Mouse (Mus musculus) limb, embryonic 15.5 days (tissue): Measurements from ENCODE around the gene Polr3b. TPM values are rescaled to one million over a fixed set of nuclear protein-coding genes. Genes with fewer than 3 reads are reported as not detected.

Source experiments
- ATAC-seq: fragments of 200-750 bp; cut with Nextera tagmentation; 2 replicates; pipeline ENCODE4 v1.8.0; 2017; ENCODE audit warnings: low read depth, moderate TSS enrichment; ENCODE audit not compliant: insufficient number of reproducible peaks, low FRiP score, low TSS enrichment
- H3K27ac ChIP-seq: fragments of 300-500 bp; sonication (generic); 2 replicates; pipeline ENCODE4 v1.5.1; 2015; ENCODE audit warnings: moderate library complexity, mild to moderate bottlenecking, inconsistent platforms
- H3K27me3 ChIP-seq: fragments of 300-500 bp; sonication (generic); 2 replicates; pipeline ENCODE4 v1.6.1; 2015; ENCODE audit warnings: inconsistent platforms
- H3K36me3 ChIP-seq: fragments of 300-500 bp; sonication (generic); 2 replicates; pipeline ENCODE4 v1.6.1; 2015; ENCODE audit warnings: inconsistent platforms
- H3K4me1 ChIP-seq: fragments of 300-500 bp; sonication (generic); 2 replicates; pipeline ENCODE4 v1.6.1; 2015; ENCODE audit warnings: inconsistent platforms
- H3K4me2 ChIP-seq: fragments of 300-500 bp; sonication (generic); 2 replicates; pipeline ENCODE4 v1.6.1; 2015; ENCODE audit warnings: mild to moderate bottlenecking, inconsistent platforms
- H3K4me3 ChIP-seq: fragments of 300-500 bp; sonication (generic); 2 replicates; pipeline ENCODE4 v1.5.1; 2015; ENCODE audit warnings: mild to moderate bottlenecking, inconsistent platforms
- H3K9ac ChIP-seq: fragments of 300-500 bp; sonication (generic); 2 replicates; pipeline ENCODE4 v1.6.1; 2015; ENCODE audit warnings: inconsistent platforms
- H3K9me3 ChIP-seq: fragments of 300-500 bp; sonication (generic); 2 replicates; pipeline ENCODE4 v1.6.1; 2016; ENCODE audit warnings: inconsistent platforms
- WGBS: fragments of 180-500 bp; shearing (Covaris S2); methylation state at CpG from one replicate; pipeline ENCODE4 v1.1.7; 2015; 5-methylcytosine and 5-hydroxymethylcytosine counted together
- polyA plus RNA-seq: library from polyadenylated mRNA; unstranded; fragments of >200 nt; fragmentation: Nextera tagmentation; extraction: Ambion mirVana; gene quantifications from 2 replicates; pipeline ENCODE4 v1.2.1, GENCODE M21; 2015

The Polr3b gene
- polyA plus RNA-seq, 1 experiment from 2014 or later: 12.4 TPM

GRCm38 (mm10) chr10:84612281-84612680, 9.8 kb upstream of the Polr3b start:
- Histone ChIP-seq H3K9ac (no peak overlapping the region), H3K27ac (no peak overlapping the region), H3K4me2 (no peak overlapping the region), H3K4me3 (no peak overlapping the region), H3K4me1 (no peaks in the 10 kb centered on the region), H3K27me3 (no peaks in the 10 kb centered on the region), H3K9me3 (no peaks in the 10 kb centered on the region), H3K36me3 (peaks cover under 1% of the 10 kb centered on the region)
- 82% methylated on average over 2 of the region's 2 CpGs for whole genome bisulfite sequencing
- no peak for ATAC-seq

GRCm38 (mm10) chr10:84613366-84613765, 8.7 kb upstream of the Polr3b start:
- no peaks in the 10 kb centered on the region for H3K9me3 ChIP-seq
- no peak for ATAC-seq
- H3K27me3 ChIP-seq: no peaks in the 10 kb centered on the region
- no peak overlapping the region for H3K4me2 ChIP-seq
- H3K36me3 ChIP-seq: no peaks in the 10 kb centered on the region; the same call in 1 of the 2 replicates
- no peak overlapping the region for H3K4me3 ChIP-seq
- no peaks in the 10 kb centered on the region for H3K4me1 ChIP-seq
- no peak overlapping the region for H3K9ac ChIP-seq
- H3K27ac ChIP-seq: no peak overlapping the region
- 82% methylated on average over 8 of the region's 8 CpGs for WGBS

GRCm38 (mm10) chr10:84615076-84615475, 7.0 kb upstream of the Polr3b start:
- Histone ChIP-seq H3K4me3 (no peak overlapping the region), H3K4me2 (no peak overlapping the region), H3K4me1 (no peaks in the 10 kb centered on the region), H3K27me3 (no peaks in the 10 kb centered on the region), H3K9me3 (no peaks in the 10 kb centered on the region), H3K27ac (no peak overlapping the region), H3K36me3 (no peaks in the 10 kb centered on the region; the same call in 1 of the 2 replicates), H3K9ac (no peak overlapping the region)
- 70% methylated on average over 3 of the region's 3 CpGs for WGBS
- no peak for ATAC-seq

GRCm38 (mm10) chr10:84631182-84631581, 9.1 kb downstream of the Polr3b start:
- ATAC-seq: no peak
- Histone ChIP-seq H3K4me1 (no peaks in the 10 kb centered on the region), H3K27ac (no peak overlapping the region), H3K9me3 (no peaks in the 10 kb centered on the region), H3K36me3 (peaks cover 31% of the 10 kb centered on the region), H3K9ac (no peak overlapping the region), H3K27me3 (no peaks in the 10 kb centered on the region), H3K4me3 (no peak overlapping the region), H3K4me2 (no peak overlapping the region)
- WGBS: 64% methylated on average over 5 of the region's 5 CpGs

GRCm38 (mm10) chr10:84632005-84632404, 9.9 kb downstream of the Polr3b start:
- Histone ChIP-seq H3K4me1 (no peaks in the 10 kb centered on the region), H3K27me3 (no peaks in the 10 kb centered on the region), H3K4me3 (no peak overlapping the region), H3K27ac (no peak overlapping the region), H3K36me3 (peaks cover 39% of the 10 kb centered on the region), H3K4me2 (no peak overlapping the region), H3K9me3 (no peaks in the 10 kb centered on the region), H3K9ac (no peak overlapping the region)
- no peak for ATAC-seq
- WGBS: 94% methylated on average over 4 of the region's 4 CpGs

GRCm38 (mm10) chr10:84636656-84637055, 14.6 kb downstream of the Polr3b start:
- Histone ChIP-seq H3K4me1 (no peaks in the 10 kb centered on the region), H3K36me3 (peaks cover 58% of the 10 kb centered on the region), H3K4me3 (no peak overlapping the region), H3K9ac (no peak overlapping the region), H3K27ac (no peak overlapping the region), H3K9me3 (no peaks in the 10 kb centered on the region), H3K4me2 (no peak overlapping the region), H3K27me3 (no peaks in the 10 kb centered on the region)
- no peak for ATAC-seq
- 89% methylated on average over 10 of the region's 10 CpGs for WGBS

GRCm38 (mm10) chr10:84638382-84638781, 16.3 kb downstream of the Polr3b start:
- whole genome bisulfite sequencing: 90% methylated on average over 4 of the region's 4 CpGs
- H3K27ac ChIP-seq: no peak overlapping the region
- H3K9me3 ChIP-seq: no peaks in the 10 kb centered on the region
- no peaks in the 10 kb centered on the region for H3K4me1 ChIP-seq
- no peak for ATAC-seq
- peaks cover 48% of the 10 kb centered on the region for H3K36me3 ChIP-seq
- H3K4me3 ChIP-seq: no peak overlapping the region
- H3K9ac ChIP-seq: no peak overlapping the region
- H3K4me2 ChIP-seq: no peak overlapping the region
- H3K27me3 ChIP-seq: no peaks in the 10 kb centered on the region

GRCm38 (mm10) chr10:84639525-84640287, 17.6 kb downstream of the Polr3b start:
- Histone ChIP-seq H3K4me1 (no peaks in the 10 kb centered on the region), H3K9me3 (no peaks in the 10 kb centered on the region), H3K36me3 (peaks cover 46% of the 10 kb centered on the region), H3K4me3 (no peak overlapping the region), H3K4me2 (no peak overlapping the region), H3K27me3 (no peaks in the 10 kb centered on the region), H3K9ac (no peak overlapping the region), H3K27ac (no peak overlapping the region)
- ATAC-seq: no peak
- 72% methylated on average over 4 of the region's 4 CpGs for WGBS

- no peak overlapping the region for H3K9ac ChIP-seq
- H3K9me3 ChIP-seq: no peaks in the 10 kb centered on the region
- 85% methylated on average over 7 of the region's 7 CpGs for WGBS
- no peak for ATAC-seq
- no peaks in the 10 kb centered on the region for H3K4me1 ChIP-seq
- no peak overlapping the region for H3K27ac ChIP-seq
- no peak overlapping the region for H3K4me3 ChIP-seq
- H3K36me3 ChIP-seq: peaks cover 47% of the 10 kb centered on the region
- no peaks in the 10 kb centered on the region for H3K27me3 ChIP-seq
- H3K4me2 ChIP-seq: no peak overlapping the region
Measured at GRCm38 (mm10) chr10:84640861-84641260, 18.8 kb downstream of the Polr3b start.

- H3K4me2 ChIP-seq: no peak overlapping the region
- no peaks in the 10 kb centered on the region for H3K4me1 ChIP-seq
- H3K9me3 ChIP-seq: no peaks in the 10 kb centered on the region
- no peak for ATAC-seq
- peaks cover 44% of the 10 kb centered on the region for H3K36me3 ChIP-seq
- no peak overlapping the region for H3K4me3 ChIP-seq
- H3K27ac ChIP-seq: no peak overlapping the region
- WGBS: 88% methylated on average over 2 of the region's 2 CpGs
- H3K9ac ChIP-seq: no peak overlapping the region
- no peaks in the 10 kb centered on the region for H3K27me3 ChIP-seq
Measured at GRCm38 (mm10) chr10:84641576-84641975, 19.5 kb downstream of the Polr3b start.

GRCm38 (mm10) chr10:84645940-84646339, 23.8 kb downstream of the Polr3b start:
- WGBS: 75% methylated on average over 8 of the region's 8 CpGs
- Histone ChIP-seq H3K27ac (no peak overlapping the region), H3K4me3 (no peak overlapping the region), H3K4me1 (no peaks in the 10 kb centered on the region), H3K9me3 (no peaks in the 10 kb centered on the region), H3K4me2 (no peak overlapping the region), H3K9ac (no peak overlapping the region), H3K36me3 (peaks cover 22% of the 10 kb centered on the region; the same call in 1 of the 2 replicates), H3K27me3 (no peaks in the 10 kb centered on the region)
- ATAC-seq: no peak

- no peak for ATAC-seq
- H3K9me3 ChIP-seq: no peaks in the 10 kb centered on the region
- peaks cover 20% of the 10 kb centered on the region; the same call in 1 of the 2 replicates for H3K36me3 ChIP-seq
- no peaks in the 10 kb centered on the region for H3K27me3 ChIP-seq
- no peak overlapping the region for H3K4me2 ChIP-seq
- H3K27ac ChIP-seq: no peak overlapping the region
- no peak overlapping the region for H3K9ac ChIP-seq
- H3K4me3 ChIP-seq: no peak overlapping the region
- 83% methylated on average over 12 of the region's 12 CpGs for WGBS
- no peaks in the 10 kb centered on the region for H3K4me1 ChIP-seq
Measured at GRCm38 (mm10) chr10:84646506-84647102, 24.5 kb downstream of the Polr3b start.
